Mouse (Mus musculus) myocyte (in vitro differentiated cells): Measurements from ENCODE around the gene Washc2.

Source experiments
- CEBPB ChIP-seq: IDR thresholded peaks from 2 replicates; pipeline ENCODE4 v1.6.1; 2011; ENCODE audit warnings: mild to moderate bottlenecking, moderate library complexity; ENCODE audit not compliant: poor library complexity, insufficient read depth, severe bottlenecking
- E2F4 ChIP-seq: IDR thresholded peaks from one replicate; pipeline ENCODE4 v1.6.1; 2011; ENCODE audit warnings: mild to moderate bottlenecking, control low read depth, moderate library complexity; ENCODE audit not compliant: insufficient read depth
- MAX ChIP-seq: IDR thresholded peaks from one replicate; pipeline ENCODE4 v1.6.1; 2011; ENCODE audit warnings: low read depth, mild to moderate bottlenecking, control low read depth
- MYOD1 ChIP-seq, 3 experiments: IDR thresholded peaks; one replicate each; pipeline ENCODE4 v1.6.1; 2011; ENCODE audit warnings: control low read depth in 2 of 3, low read depth in 2 of 3, mild to moderate bottlenecking in 2 of 3, moderate library complexity in 1 of 3; ENCODE audit not compliant: insufficient read length in 2 of 3, control insufficient read depth in 1 of 3
- MYOG ChIP-seq, 3 experiments: IDR thresholded peaks; one replicate each; pipeline ENCODE4 v1.6.1; 2011; ENCODE audit warnings: control low read depth in 2 of 3, low read depth in 2 of 3, mild to moderate bottlenecking in 2 of 3; ENCODE audit not compliant: insufficient read length in 2 of 3, control insufficient read depth in 1 of 3, insufficient read depth in 1 of 3
- POLR2A ChIP-seq: IDR thresholded peaks from one replicate; pipeline ENCODE4 v1.6.1; 2011; ENCODE audit warnings: low read depth, mild to moderate bottlenecking, control low read depth, moderate library complexity; ENCODE audit not compliant: insufficient read length
- POLR2AphosphoS2 ChIP-seq: IDR thresholded peaks from one replicate; pipeline ENCODE4 v1.6.1; 2011; ENCODE audit warnings: low read depth, control low read depth; ENCODE audit not compliant: insufficient read length
- REST ChIP-seq: IDR thresholded peaks from one replicate; pipeline ENCODE4 v1.6.1; 2011; ENCODE audit warnings: mild to moderate bottlenecking, control low read depth, moderate library complexity; ENCODE audit not compliant: insufficient read depth, insufficient read length
- SRF ChIP-seq: IDR thresholded peaks from one replicate; pipeline ENCODE4 v1.6.1; 2011; ENCODE audit warnings: low read depth; ENCODE audit not compliant: control insufficient read depth, insufficient read length
- TCF12 ChIP-seq: IDR thresholded peaks from one replicate; pipeline ENCODE4 v1.6.1; 2011; ENCODE audit warnings: mild to moderate bottlenecking, control low read depth; ENCODE audit not compliant: poor library complexity, insufficient read depth, severe bottlenecking
- TCF3 ChIP-seq: IDR thresholded peaks from one replicate; pipeline ENCODE4 v1.6.1; 2011; ENCODE audit warnings: low read depth, control low read depth; ENCODE audit not compliant: insufficient read length
- USF1 ChIP-seq: IDR thresholded peaks from one replicate; pipeline ENCODE4 v1.6.1; 2011; ENCODE audit warnings: low read depth, mild to moderate bottlenecking, control low read depth, moderate library complexity

- no peak for TF ChIP-seq MYOG (IDR thresholded peaks at IDR 0.05; ENCODE audit: control insufficient read depth in 1 of 3, insufficient read depth in 1 of 3, insufficient read length in 2 of 3, low read depth in 2 of 3)
- no peak for TF ChIP-seq POLR2AphosphoS2
- TF ChIP-seq CEBPB: no peak
- TF ChIP-seq POLR2A: no peak
- no peak for TF ChIP-seq TCF12
- no peak for TF ChIP-seq SRF
- no peak for TF ChIP-seq MAX
- no peak for TF ChIP-seq MYOD1 (IDR thresholded peaks at IDR 0.05; ENCODE audit: control insufficient read depth in 1 of 3, insufficient read length in 2 of 3, low read depth in 2 of 3)
- no peak for TF ChIP-seq USF1
- no peak for TF ChIP-seq E2F4
- no peak for TF ChIP-seq TCF3
- no peak for TF ChIP-seq REST
Observed at GRCm38 (mm10) chr6:116195811-116196210, 12.0 kb upstream of the Washc2 start.
